ENCODE assay signal across 12 mouse cellular contexts in genomic region chr8:120012927-120013326, GRCm38 (mm10). TPM values are rescaled to one million over a fixed set of nuclear protein-coding genes. Genes with fewer than 3 reads are reported as not detected.
DNase-seq lines count a peak whose midpoint lies in the region; ATAC-seq and TF ChIP-seq lines count a peak whose summit lies in the region.
"Had no signal": no experiment of that assay in that cellular context is flagged by ENCODE, and none has a peak within 500 bp of the region (broad histone marks: within the 10 kb centered on the region; RNA-seq: fewer than 3 reads in every experiment).

No protein-coding gene starts in this region.

- H3K4me3 ChIP-seq in heart, embryonic 10.5 days = 0 out of 2 replicates have a peak overlapping the region, but pooled peaks have one; percentile 12
- H3K4me3 ChIP-seq in embryonic facial prominence, embryonic 14.5 days (ENCODE audit: low read depth, low read length) = no peak overlapping the region
- H3K4me3 ChIP-seq in stomach, embryonic 16.5 days (replicated peaks; ENCODE audit: low read length) = no peak overlapping the region
- no peak overlapping the region for H3K4me3 ChIP-seq in layer of hippocampus, adult 2 months
- H3K4me3 ChIP-seq: heart, embryonic 13.5 days; limb, embryonic 13.5 days; midbrain, embryonic 12.5 days had no signal

- TF ChIP-seq CTCF in layer of hippocampus, adult 2 months (conservative IDR thresholded peaks at IDR 0.05) = no peak

- H3K36me3 ChIP-seq in heart, embryonic 10.5 days = no peaks in the 10 kb centered on the region
- H3K36me3 ChIP-seq in embryonic facial prominence, embryonic 14.5 days (ENCODE audit: control insufficient read depth, insufficient read depth, low read length) = no peaks in the 10 kb centered on the region
- no peaks in the 10 kb centered on the region for H3K36me3 ChIP-seq in stomach, embryonic 16.5 days (ENCODE audit: control insufficient read depth, insufficient read depth, low read length)
- H3K36me3 ChIP-seq: heart, embryonic 13.5 days; limb, embryonic 13.5 days; midbrain, embryonic 12.5 days had no signal

- H3K9me3 ChIP-seq in heart, embryonic 10.5 days = no peaks in the 10 kb centered on the region
- H3K9me3 ChIP-seq in embryonic facial prominence, embryonic 14.5 days (ENCODE audit: control insufficient read depth, low read length) = no peaks in the 10 kb centered on the region
- no peaks in the 10 kb centered on the region for H3K9me3 ChIP-seq in stomach, embryonic 16.5 days (replicated peaks; ENCODE audit: control insufficient read depth, low read length)
- H3K9me3 ChIP-seq: heart, embryonic 13.5 days; limb, embryonic 13.5 days; midbrain, embryonic 12.5 days had no signal

- H3K9ac ChIP-seq in embryonic facial prominence, embryonic 14.5 days (ENCODE audit: low read depth, low read length) = no peak overlapping the region
- H3K9ac ChIP-seq in stomach, embryonic 16.5 days (ENCODE audit: low read length) = no peak overlapping the region
- H3K9ac ChIP-seq: heart, embryonic 13.5 days; limb, embryonic 13.5 days; midbrain, embryonic 12.5 days had no signal

- WGBS in heart, embryonic 10.5 days = 30% methylated on average over 9 of the region's 9 CpGs
- WGBS in embryonic facial prominence, embryonic 14.5 days = 29% methylated on average over 9 of the region's 9 CpGs
- 34% methylated on average over 9 of the region's 9 CpGs for WGBS in stomach, embryonic 16.5 days

- H3K4me1 ChIP-seq in heart, embryonic 10.5 days = peaks cover 24% of the 10 kb centered on the region
- peaks cover 7% of the 10 kb centered on the region; the same call in 1 of the 2 replicates for H3K4me1 ChIP-seq in embryonic facial prominence, embryonic 14.5 days (ENCODE audit: control insufficient read depth, insufficient read depth, low read length)
- H3K4me1 ChIP-seq in stomach, embryonic 16.5 days (ENCODE audit: control insufficient read depth, insufficient read depth, low read length) = peaks cover 9% of the 10 kb centered on the region; the same call in 1 of the 2 replicates

- H3K4me2 ChIP-seq in embryonic facial prominence, embryonic 14.5 days (ENCODE audit: low read depth, low read length) = no peak overlapping the region
- H3K4me2 ChIP-seq in stomach, embryonic 16.5 days (ENCODE audit: low read depth, low read length) = no peak overlapping the region
- H3K4me2 ChIP-seq: heart, embryonic 13.5 days; limb, embryonic 13.5 days; midbrain, embryonic 12.5 days had no signal

- peak; percentile 60 for ATAC-seq in embryonic facial prominence, embryonic 14.5 days (ENCODE audit: low read depth)
- peak; percentile 31; the same call in 1 of the 2 replicates for ATAC-seq in stomach, embryonic 16.5 days (ENCODE audit: insufficient read depth, low FRiP score)

- intact Hi-C loops in heart, postnatal 10 days (cut with DNase I) = no loop called here

- no peak overlapping the region; the same call in 1 of the 2 replicates for H3K27ac ChIP-seq in heart, embryonic 10.5 days
- no peak overlapping the region for H3K27ac ChIP-seq in embryonic facial prominence, embryonic 14.5 days (replicated peaks; ENCODE audit: low read depth, low read length)
- no peak overlapping the region for H3K27ac ChIP-seq in stomach, embryonic 16.5 days (ENCODE audit: low read length)
- H3K27ac ChIP-seq in layer of hippocampus, adult 2 months = no peak overlapping the region
- H3K27ac ChIP-seq: heart, embryonic 13.5 days; limb, embryonic 13.5 days; midbrain, embryonic 12.5 days had no signal

- no peak for DNase-seq in heart, embryonic 10.5 days (ENCODE audit: low spot score)
- DNase-seq in heart, postnatal 10 days = no peak
- DNase-seq in retina, postnatal 1 day = peak; percentile 59
- no peak for DNase-seq in retina, embryonic 14.5 days (ENCODE audit: low spot score)
- DNase-seq in embryonic facial prominence, embryonic 14.5 days (ENCODE audit: low spot score) = peak; percentile 51
- no peak for DNase-seq in urinary bladder, adult 2 months (ENCODE audit: low spot score)
- no peak for DNase-seq in layer of hippocampus, adult 2 months (ENCODE audit: low spot score in 2 of 2)
- DNase-seq: kidney, postnatal 14 days had no signal

- peaks cover 54% of the 10 kb centered on the region for H3K27me3 ChIP-seq in heart, embryonic 10.5 days (ENCODE audit: insufficient read depth, poor library complexity, severe bottlenecking)
- no peaks in the 10 kb centered on the region for H3K27me3 ChIP-seq in embryonic facial prominence, embryonic 14.5 days (replicated peaks; ENCODE audit: control insufficient read depth, insufficient read depth, low read length)
- no peaks in the 10 kb centered on the region for H3K27me3 ChIP-seq in stomach, embryonic 16.5 days (ENCODE audit: control insufficient read depth, insufficient read depth, low read length)
- H3K27me3 ChIP-seq: limb, embryonic 13.5 days had no signal

RNA-seq across cellular contexts. Expression of gene Crispld2, which starts 20.7 kb away (rescaled TPM):
- 3.2 and 9.7 TPM in 2 replicates for polyA plus RNA-seq in heart, embryonic 10.5 days (2016; fragmentation: Nextera tagmentation; extraction: Ambion mirVana)
- total RNA-seq in heart, postnatal 10 days (2021) = 10 to 100 TPM; 10.6 to 14.8 TPM
- polyA plus RNA-seq in embryonic facial prominence, embryonic 14.5 days (2014; fragmentation: Nextera tagmentation; extraction: Ambion mirVana) = 4.9 and 5.6 TPM in 2 replicates
- polyA plus RNA-seq in stomach, embryonic 16.5 days (2015; fragmentation: Nextera tagmentation; extraction: Ambion mirVana) = 38.1 and 39.7 TPM in 2 replicates
- polyA plus RNA-seq in urinary bladder, adult 2 months (2012; rRNA removed) = 152 and 193 TPM in 2 replicates
- total RNA-seq in layer of hippocampus, adult 2 months (2021) = 1 to 10 TPM; 2.0 to 2.5 TPM

Comparison
In these comparisons a context has a peak if more than half of its experiments do, and no peak if none do; other contexts are left out.
1. DNase-seq: peak in retina, postnatal 1 day (single experiment) and embryonic facial prominence, embryonic 14.5 days (single experiment); none in heart, embryonic 10.5 days (single experiment), heart, postnatal 10 days (0 of 2), retina, embryonic 14.5 days (single experiment), urinary bladder, adult 2 months (single experiment) and layer of hippocampus, adult 2 months (0 of 2).